Mouse (Mus musculus) testis, adult 2 months (tissue): ENCODE results near the gene Vegfc.

Source experiments
- CTCF ChIP-seq: fragments of 200-500 bp; IDR thresholded peaks from 2 replicates; pipeline ENCODE4 v1.5.1; 2012; ENCODE audit warnings: low read depth, mild to moderate bottlenecking, inconsistent platforms, low read length, moderate library complexity; ENCODE audit not compliant: control insufficient read depth, insufficient read depth, insufficient replicate concordance
- POLR2A ChIP-seq: fragments of 200-500 bp; IDR thresholded peaks from 2 replicates; pipeline ENCODE4 v1.6.1; 2012; ENCODE audit warnings: low read depth, mild to moderate bottlenecking, inconsistent platforms, low read length, moderate library complexity; ENCODE audit not compliant: control insufficient read depth

DNA sequence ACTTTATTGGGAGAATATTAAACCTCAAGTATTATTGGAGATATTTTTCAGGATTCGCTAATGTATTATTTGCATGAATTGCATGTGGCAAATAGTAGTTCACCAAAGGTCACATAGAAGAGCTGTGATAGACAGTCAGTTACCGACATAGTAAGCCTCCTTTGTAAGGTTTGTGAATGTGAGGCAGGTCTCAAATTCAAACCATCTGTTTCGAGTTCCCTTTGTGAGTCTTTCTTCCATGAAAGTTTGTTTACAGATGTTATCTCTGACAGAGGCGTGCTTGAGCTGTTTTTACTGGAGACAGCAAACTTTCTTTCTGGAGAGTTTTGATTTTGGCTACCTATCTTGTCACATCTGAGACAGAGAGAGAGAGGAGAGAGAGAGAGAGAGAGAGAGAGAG, 11.9 kb upstream of the Vegfc start:
- TF ChIP-seq CTCF (no peak), POLR2A (no peak)
